Mouse (Mus musculus) 3134 (cell line): ENCODE results near the gene Ntn1.

Experiments used
- DNase-seq: peaks from one replicate; pipeline ENCODE4 v3.0.0-alpha.2; 2011; ENCODE audit warnings: low spot score; ENCODE audit not compliant: insufficient read length; ENCODE audit errors: extremely low read depth

Gene Ntn1

GRCm38 (mm10) chr11:68400727-68401219, at the start of gene Ntn1:
TSS of gene Ntn1 (minus strand) at chr11:68400823.
- DNase-seq: no peak

- no peak for DNase-seq
Observed at GRCm38 (mm10) chr11:68448356-68448755, 47.7 kb upstream of the Ntn1 start.

GRCm38 (mm10) chr11:68447242-68447641, 46.6 kb upstream of the Ntn1 start:
- no peak for DNase-seq

GRCm38 (mm10) chr11:68446547-68446946, 45.9 kb upstream of the Ntn1 start:
- DNase-seq: peak; percentile 50

- DNase-seq: peak; percentile 54
Observed at GRCm38 (mm10) chr11:68445901-68446300, 45.3 kb upstream of the Ntn1 start.

- DNase-seq: no peak
Observed at GRCm38 (mm10) chr11:68442983-68443638, 42.5 kb upstream of the Ntn1 start.

GRCm38 (mm10) chr11:68442346-68442745, 41.7 kb upstream of the Ntn1 start:
- no peak for DNase-seq

- no peak for DNase-seq
Observed at GRCm38 (mm10) chr11:68440965-68441364, 40.3 kb upstream of the Ntn1 start.

GRCm38 (mm10) chr11:68440100-68440499, 39.5 kb upstream of the Ntn1 start:
- DNase-seq: no peak

- DNase-seq: no peak
Observed at GRCm38 (mm10) chr11:68436376-68436775, 35.8 kb upstream of the Ntn1 start.

- DNase-seq: no peak
Observed at GRCm38 (mm10) chr11:68435601-68436000, 35.0 kb upstream of the Ntn1 start.

GRCm38 (mm10) chr11:68434697-68435096, 34.1 kb upstream of the Ntn1 start:
- no peak for DNase-seq

- DNase-seq: no peak
Observed at GRCm38 (mm10) chr11:68433534-68433933, 32.9 kb upstream of the Ntn1 start.

GRCm38 (mm10) chr11:68432361-68433021, 31.9 kb upstream of the Ntn1 start:
- DNase-seq: no peak

- DNase-seq: peak; percentile 68
Observed at GRCm38 (mm10) chr11:68431699-68432360, 31.2 kb upstream of the Ntn1 start, which contains the start of gene Pik3r5. TSS of gene Pik3r5 (plus strand) at chr11:68432121.

- no peak for DNase-seq
Observed at GRCm38 (mm10) chr11:68430662-68431061, 30.0 kb upstream of the Ntn1 start.

GRCm38 (mm10) chr11:68427083-68427570, 26.5 kb upstream of the Ntn1 start:
- peak; percentile 22 for DNase-seq

- DNase-seq: no peak
Observed at GRCm38 (mm10) chr11:68425492-68426315, 25.1 kb upstream of the Ntn1 start.

GRCm38 (mm10) chr11:68417831-68418230, 17.2 kb upstream of the Ntn1 start:
- peak; percentile 39 for DNase-seq

GRCm38 (mm10) chr11:68417001-68417400, 16.4 kb upstream of the Ntn1 start:
- no peak for DNase-seq

GRCm38 (mm10) chr11:68408127-68408526, 7.5 kb upstream of the Ntn1 start:
- DNase-seq: no peak
